Mouse (Mus musculus) neural tube, embryonic 10.5 days (tissue): Measurements from ENCODE around the gene G0s2.
"Not testable (repeated sequence)": the region's sequence is repeated elsewhere in the genome, so short reads cannot be mapped to it uniquely, and the experiment has no call there.

Experiments used
- DNase-seq: peaks from one replicate; pipeline ENCODE4 v3.0.0-alpha.2; 2017; ENCODE audit warnings: low spot score; ENCODE audit errors: extremely low spot score

The G0s2 gene

DNA sequence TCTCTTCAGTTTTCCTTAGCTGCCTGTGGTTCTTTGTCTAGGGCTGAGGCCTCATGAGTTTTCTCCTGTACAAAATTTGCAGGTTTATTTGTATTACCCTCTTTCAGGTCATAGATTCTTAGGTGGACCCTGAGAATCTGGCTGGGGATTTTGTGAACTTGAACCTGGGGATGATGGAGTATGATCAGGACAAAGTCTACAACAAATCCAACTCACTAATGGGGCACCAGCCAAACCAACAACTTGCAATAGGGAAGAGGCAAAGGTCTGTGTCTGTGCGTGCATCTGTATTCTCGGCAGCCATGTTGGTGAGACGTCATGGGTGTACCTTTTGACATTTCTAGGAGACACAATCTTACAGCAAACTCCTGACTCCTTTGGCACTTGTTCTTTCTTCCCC, 16.1 kb upstream of the G0s2 start:
- no peak for DNase-seq

DNA sequence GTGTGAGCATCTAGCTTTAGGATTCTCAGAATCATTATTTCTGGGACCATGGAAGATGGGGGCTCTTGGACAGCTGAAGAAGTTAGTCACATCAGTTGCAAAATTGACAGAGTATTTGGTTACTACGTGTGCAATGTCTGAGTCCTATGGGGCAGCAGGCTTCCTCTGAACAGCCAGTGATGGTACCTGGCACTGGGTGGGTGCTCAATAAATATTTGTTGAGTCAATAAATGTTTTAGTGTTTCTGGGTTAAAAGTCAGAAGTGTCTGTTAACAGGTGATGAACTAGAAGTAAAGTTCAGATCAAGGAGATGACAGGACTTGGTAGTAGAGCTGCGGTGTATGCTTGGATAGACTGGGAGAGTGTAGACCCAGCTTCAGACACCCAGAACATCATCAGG, 14.6 kb upstream of the G0s2 start:
- no peak for DNase-seq

DNA sequence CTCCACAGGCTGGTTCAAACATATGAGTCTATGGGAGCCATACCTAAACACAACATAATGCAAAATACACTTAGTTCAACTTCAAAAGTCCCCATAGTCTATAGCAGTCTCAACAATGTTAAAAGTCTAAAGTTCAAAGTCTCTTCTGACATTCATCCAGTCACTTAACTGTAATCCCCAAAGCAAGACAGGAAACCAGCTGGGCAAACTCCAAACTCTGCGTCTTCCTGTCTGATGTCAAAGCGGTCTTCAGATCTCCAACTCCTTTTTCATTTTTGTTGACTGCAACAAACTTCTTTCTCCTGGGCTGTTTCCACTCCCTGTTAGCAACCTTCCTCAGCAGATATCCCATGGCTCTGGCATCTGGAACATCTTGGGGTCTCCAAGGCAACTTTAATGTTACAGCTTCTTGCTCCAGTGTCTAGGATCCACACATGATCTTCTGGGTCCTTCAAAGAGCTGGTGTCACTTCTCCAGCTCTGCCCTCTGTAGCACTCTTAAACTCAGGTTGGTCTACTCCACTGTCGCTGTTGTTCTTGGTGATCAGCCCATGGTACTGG, 12.8 kb upstream of the G0s2 start:
- not testable (repeated sequence) for DNase-seq

DNA sequence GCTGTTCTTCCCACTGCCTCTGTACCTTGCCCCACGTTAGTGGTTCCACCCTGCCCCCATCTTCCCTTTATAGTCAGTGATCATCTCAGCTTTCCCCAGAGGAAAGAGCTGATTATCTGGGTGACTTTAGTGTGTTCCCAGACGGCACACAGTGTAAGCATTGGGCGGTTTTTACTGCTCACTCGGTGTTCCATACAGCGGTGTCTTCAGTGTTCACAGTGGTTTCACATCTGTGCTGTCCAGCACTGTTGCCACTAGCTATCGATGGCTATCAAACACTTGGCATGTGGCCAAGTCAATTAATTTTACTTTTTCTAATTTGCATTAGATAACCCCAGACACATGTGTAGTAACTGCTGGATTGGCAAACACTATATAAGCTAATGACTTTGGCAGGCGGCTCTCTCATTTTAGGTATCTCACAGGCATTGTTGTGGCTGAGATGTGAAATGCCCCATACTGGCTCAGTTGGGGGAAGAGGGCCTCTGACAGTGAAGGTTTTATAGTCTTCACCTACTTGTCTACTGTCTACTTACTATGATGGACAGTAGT, 11.3 kb upstream of the G0s2 start:
- no peak for DNase-seq

DNA sequence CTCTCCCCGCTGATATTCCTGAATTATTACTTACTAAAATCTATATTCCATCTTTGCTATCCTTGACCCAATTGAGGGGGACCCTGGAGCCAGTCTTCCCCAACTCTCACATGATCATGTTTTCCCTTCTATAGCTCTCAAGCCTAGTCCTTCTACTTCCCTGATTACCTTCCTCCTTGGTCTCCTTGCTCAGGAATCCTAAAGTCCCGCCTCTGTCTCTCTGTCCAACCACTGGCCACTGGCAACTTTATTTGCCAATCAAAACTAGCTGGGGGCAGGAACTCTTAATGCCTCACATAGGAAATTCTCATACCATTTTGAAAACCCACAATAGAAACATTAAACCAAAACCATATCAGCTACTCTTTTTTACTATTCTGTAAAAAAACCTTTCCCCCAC, 8.3 kb upstream of the G0s2 start:
- DNase-seq = no peak

DNA sequence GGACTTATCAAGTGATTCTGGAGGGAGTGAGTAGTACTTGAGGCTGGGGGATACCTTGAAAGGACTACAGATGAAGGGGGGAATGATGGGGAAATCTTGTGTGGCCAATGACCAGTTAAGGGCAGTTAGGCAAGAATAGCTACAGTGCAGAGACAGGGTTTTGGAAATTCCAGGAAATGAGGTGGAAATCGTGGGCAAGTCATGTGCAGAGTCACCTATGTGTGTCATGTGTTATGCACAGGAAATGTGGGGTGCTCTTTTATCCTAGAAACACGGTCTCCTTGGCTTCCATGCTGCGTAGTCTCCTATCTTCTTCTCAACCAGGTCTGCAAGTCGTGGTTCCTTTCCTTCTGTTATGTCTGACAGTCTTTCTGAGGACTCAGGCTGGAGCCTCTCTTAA, 6.5 kb upstream of the G0s2 start:
- no peak for DNase-seq

DNA sequence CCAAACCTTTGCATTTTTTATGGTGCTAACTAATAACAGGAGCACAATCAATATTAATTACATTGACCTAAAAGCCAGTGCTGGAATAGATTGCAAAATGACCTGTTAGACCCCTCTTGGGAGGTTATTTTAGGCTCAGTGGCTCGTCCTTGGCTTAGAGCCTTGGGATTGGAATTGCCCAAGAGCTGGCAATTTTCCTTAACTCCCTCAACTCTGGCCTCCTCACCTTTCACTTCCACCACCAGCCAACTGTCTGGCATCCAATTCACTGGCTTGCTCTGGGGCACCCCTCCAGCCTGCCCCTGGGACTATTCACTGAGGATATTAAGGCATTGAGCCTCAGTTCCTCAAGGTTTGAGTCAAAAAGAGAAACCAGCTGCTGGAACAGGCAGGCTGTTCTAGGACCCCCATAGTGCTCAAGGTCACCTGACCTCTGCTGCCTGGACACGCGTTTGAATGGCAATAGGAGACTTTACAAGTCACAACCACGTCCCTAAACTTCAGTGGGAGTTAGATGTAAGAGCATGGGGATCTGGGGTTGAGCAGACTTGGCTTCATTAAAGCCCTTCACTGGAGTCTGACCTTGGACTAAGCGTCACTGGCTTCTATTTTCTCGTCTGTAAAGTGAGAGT, 5.5 kb upstream of the G0s2 start:
- DNase-seq = no peak

DNA sequence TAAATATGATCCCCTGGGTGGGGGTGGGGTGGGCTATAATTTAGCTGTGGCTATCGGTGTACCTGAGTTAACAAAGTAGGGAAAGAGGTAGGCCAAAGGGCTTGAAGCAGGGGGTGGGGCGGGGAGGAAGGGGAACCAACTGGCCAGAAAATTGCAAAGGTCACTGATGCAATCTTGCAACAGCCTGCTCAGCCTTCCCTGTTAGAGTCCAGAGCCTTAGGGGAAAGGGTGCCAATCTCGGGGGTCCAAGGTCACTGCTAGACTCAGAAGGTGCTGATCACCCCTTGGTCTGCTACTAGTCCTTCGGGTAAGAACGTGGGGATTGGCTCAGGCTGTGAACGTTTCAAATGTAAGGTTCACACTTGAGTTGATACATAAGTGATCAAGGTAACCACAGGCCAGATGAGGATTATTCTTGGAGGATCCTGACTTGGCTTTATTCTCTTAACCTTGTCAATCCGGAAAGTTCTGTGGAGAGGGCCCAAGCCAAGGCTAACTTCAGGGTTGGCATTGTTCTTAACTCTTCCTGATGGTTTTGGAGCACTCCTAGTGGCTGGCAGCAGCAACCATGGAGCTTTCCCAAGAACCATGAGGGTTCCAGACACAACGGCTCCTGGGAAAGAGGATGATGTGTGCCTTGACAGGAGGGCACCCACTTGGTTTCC, 1.5 kb upstream of the G0s2 start:
- no peak for DNase-seq

DNA sequence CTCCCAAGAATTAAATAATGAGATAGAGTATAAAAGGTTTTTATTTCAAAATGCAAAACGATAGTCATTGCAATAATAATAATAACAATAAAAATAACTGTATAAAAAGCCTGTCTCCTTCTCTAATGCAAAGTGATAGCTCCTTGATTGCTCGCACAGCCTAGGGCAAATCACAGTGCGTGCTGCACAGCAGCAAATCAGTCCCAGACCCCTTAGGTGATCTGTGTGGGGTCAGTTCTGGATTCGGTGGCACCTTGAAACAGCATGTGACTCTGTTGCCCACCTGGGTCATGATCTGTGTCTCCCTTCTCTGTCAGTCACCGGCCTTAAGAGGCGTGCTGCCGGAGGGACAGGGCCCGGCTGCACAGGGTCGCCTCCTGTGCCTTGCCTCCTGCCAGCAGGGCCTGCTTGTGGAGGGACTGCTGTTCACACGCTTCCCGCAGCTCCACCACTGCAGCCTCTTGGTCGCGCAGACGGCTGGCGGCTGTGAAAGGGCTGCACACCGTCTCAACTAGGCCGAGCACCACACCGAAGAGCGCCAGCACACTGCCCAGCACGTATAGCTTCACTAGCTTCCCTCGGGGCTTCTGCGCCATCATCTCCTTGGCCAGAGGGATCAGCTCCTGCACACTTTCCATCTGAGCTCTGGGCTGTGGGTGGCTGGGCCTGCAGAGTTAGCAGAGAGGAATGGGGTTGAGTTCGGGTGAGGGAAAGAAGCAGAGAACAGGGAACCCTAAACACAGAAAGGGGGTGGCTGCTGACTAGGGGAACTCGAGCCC, 691 bp downstream of the G0s2 start:
- peak; percentile 65 for DNase-seq

DNA sequence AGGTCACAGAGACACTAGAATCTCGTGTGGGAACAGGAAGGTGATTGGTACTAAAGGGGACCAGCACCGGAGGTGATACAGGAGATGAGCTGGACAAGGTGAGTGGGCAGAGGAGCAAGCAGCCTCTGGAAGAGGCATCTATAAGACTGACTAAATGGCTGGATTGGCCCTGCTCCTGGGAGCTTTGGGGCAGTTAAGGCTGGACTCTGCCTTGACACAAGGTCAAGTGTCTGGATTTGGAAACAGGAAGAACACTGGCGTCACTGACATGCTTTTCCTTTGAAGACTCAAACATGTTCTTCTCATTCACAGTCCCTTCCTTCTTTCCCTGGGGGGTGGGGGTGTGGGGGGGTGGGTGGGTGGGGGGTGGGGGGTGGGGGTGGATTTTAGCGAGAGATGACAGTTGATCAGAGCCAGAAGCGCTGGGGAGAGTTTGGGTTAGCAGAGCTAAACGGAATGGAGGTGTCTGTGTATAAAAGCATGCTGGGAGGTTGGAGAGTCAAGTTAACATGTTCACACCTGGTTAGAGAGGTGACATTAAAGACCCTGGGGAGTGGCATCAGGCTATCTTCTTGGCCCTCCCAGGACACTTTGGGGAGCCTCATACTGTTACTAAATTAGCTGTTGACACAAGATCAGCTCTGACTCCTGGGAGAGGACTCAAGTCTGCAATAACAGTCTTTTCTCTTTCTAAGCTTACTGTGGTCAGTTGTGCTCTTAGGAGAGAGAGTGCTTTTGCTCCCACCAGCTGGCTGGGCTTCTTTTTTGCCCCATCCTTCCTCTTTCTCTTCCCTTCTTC, 1.9 kb downstream of the G0s2 start:
- DNase-seq = no peak

DNA sequence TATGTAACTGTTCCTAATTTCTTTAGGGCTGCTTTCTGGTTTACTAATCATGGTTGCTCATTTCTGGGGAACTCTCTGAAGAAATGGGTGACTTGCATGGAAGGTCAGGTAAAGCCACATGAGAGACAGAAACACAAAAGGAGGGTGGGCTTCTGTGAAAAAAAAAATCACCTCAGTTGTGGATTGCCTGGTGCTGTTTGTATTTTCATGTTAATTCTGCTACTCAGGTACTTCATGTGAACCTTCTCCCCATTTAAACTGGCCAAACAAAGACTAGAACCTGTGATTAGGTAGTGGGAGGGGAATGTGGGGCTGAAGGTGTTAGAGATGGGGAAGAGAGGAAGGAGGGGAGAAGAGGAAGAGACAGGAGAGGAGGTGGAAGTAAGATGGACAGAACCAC, 7.3 kb downstream of the G0s2 start:
- DNase-seq = no peak

DNA sequence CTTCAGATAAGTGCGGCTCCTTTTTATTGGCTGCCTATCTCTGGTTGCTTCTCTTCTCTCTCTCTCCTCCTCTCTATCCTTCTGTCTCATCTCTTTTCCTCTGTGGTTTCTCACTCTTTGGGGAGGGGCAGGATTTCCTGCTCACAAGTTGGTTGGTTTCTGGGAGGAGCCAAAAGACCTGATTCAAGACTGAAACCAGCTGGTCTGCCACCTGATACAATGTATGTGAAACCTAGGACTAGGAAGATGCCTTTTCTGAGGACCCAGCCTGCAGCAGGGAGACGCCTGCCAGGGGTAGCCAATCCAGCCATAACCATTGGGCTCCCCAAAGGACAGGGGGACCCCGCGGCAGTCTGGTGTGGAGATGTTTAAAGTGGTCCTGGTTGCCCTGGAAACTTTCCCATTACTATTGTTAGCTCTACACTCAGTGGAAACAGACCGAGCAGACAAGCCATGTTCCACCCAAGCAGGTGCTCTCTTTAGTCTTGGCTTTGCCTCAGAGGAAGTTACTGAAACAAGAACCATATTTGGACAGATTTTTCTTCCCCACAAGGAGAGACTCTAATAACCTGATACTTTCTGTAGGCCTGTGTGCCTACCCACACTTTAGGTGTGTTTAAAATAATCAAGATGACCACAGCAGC, 8.9 kb downstream of the G0s2 start, which contains the start of gene Hsd11b1:
Gene Hsd11b1, minus strand, starts transcription at position 121 of the 644 bp plus-strand sequence.
- no peak for DNase-seq

DNA sequence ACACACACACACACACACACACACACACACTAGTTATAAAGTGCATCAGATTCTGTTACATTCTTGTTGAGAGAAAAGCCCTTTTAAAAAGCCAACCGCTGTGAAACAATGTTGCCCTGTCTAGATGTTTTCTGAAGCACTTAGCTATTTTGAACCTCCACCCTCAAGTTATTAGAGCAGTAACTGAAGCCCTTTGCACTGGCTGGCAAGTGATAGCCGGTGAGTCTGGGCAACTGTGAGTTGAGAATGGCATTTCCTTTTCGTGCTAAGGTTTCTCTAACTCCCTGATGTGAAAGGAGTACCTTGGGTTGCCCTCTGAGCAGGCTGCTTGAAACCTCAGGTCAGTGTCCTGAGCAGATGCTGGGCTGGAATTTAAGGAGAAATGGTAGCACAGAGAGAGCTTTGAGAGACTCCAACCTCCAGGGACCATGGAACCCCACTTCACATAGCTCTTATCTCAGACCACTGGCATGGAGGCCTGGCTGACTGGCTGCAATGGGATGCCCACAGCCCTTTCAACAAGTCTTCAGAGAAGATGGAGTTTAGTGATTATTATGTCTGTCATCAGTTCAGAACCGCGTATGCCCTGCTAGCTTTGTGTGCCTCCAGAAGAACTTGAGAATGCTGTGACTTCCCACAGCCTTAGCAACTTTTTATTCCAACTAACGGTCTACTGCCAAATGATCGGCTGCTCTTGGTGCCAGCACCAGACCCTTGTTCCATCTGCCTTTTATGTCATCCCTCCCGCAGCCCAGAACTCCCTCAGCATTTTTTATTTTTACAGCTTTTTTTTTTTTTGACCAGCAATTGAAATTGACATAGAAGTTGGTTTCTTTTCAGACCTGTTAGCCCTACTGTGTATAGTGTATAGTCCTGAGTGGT, 9.8 kb downstream of the G0s2 start:
- no peak for DNase-seq

DNA sequence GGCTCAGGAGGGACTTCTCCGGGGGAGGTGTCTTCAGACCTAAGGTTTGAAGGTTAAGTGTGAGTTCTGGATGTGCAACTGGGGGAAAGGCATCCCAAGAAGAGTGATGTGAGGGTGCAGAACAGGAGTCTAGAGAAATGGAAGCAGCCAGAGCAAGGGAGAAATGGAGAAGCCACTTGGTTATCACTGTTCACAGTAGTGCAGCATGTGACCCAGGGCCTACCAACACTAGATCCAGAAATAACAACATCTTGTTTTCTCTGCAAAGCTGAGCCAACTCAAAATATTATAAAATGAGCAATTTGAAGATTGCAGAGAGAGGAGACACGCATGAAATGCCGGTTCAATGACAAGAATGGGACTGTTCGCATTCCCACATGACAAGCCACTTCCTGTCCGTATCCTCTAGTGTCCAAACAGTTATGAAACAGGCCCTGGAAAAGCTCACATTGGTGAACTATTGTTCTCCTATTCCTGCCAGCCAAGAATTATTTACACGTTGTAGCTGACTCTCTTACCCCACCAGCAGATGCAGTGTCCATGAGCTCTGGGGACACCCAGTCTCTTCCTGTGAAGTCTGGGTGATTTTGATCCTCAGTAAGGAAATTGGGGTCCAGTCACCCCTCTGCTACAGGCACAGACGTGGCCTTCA, 11.0 kb downstream of the G0s2 start:
- DNase-seq = no peak

DNA sequence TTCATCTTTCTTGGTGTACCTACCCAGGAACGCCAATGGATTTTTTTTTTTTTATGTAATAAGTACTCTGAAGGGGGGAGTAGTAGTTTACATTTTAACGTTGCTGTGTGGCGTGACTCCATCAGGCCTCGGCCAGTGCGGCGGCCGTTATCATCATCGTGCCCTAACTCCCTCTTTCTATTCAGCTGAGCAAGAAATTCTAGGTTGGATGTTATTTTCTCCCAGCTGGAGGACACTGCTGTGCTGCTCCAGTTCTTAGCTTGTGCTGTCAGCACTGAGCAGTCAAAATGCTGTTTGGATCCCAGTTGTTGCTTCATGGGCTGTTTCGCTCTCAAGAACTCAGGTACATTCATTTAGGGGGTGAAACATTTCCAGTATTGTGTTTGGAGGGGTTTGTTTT, 13.5 kb downstream of the G0s2 start:
- no peak for DNase-seq

DNA sequence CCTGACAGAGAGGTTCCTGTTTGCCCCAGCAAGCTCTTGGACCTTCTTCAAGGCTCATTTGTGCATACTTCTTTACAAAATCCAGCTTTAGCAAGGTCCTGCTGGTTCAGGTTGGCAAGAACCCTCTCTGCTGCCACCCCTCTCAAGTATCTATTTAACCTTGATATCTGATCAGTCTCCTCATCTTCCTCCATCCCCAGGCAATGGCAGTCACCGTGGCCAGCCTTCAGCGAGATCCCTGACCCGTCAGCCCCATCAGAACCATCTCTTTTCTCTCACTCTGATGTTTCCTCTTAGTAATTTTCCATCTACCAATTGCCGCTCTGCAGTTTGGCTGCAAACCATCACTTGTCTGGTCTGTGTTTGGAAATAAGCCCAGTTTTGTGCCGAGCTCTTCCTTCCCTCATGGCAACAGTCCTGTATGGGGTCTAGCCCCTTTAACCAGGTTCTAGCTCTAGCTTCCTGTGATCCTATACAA, 16.4 kb downstream of the G0s2 start:
- DNase-seq = no peak

DNA sequence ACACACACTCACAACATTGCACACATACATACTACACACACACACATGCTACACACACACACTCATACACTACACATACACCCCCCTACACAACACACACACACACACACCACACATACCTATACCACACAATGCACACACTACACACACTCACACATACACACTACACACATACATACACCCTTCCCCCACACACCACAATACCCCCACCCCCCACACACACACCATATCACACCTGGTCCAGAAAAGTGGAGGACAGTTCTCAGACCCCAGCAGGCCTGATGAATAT, 16.8 kb downstream of the G0s2 start:
- DNase-seq = no peak

DNA sequence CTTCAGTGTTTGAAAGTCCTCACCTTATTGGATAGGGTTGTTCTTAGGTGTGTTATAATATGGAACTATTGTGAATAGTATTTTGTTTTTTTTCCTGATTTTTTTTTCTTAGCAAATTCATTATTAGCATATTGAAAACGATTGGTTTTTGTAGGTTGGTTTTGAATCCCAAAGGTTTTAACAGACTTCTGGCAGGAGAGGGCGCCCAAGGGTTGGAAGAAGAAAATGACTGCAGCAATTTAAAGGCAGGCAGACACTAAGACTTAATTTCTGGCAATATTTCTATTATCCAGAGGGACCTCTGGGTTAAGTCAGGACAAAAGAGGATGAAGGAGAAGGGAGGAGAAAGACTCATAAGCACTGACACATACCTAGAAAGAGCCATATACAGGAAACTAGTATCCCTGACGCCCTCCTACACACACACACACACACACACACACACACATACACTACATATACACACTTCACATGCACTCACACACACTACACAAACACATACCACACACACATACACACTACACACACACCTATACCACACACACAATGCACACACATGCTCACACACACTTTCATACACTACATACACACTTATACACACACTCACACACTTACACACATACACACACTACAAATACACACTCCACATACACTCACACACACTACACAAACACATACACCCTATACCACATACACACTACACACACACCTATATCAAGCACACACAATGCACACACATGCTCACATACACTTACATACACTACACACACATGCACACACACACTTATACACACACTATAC, 17.3 kb downstream of the G0s2 start:
- peak; percentile 37 for DNase-seq
